Mouse (Mus musculus) heart, adult 2 months (tissue): ENCODE measurements around the gene Tex2.

ENCODE experiments used
- CTCF ChIP-seq: fragments of 200-600 bp; IDR thresholded peaks from 2 replicates; pipeline ENCODE4 v1.8.1; 2022; ENCODE audit warnings: antibody characterized with exemption, mild to moderate bottlenecking, moderate library complexity
- POLR2A ChIP-seq: fragments of 200-500 bp; IDR thresholded peaks from 2 replicates; pipeline ENCODE4 v1.6.1; 2011; ENCODE audit warnings: mild to moderate bottlenecking, low read depth, low read length, control low read depth; ENCODE audit not compliant: insufficient read depth

- no peak for TF ChIP-seq POLR2A
- no peak for TF ChIP-seq CTCF
Measured at GRCm38 (mm10) chr11:106502159-106502505, 111.1 kb downstream of the Tex2 start.
